Mouse (Mus musculus): Measurements from ENCODE around the gene Akap3. TPM values are rescaled to one million over a fixed set of nuclear protein-coding genes. Genes with fewer than 3 reads are reported as not detected.

The Akap3 gene
- not detected in 2 replicates for polyA plus RNA-seq (2012; rRNA removed)

GRCm38 (mm10) chr6:126852881-126853280 lies at the start of gene Akap3:
Akap3 (plus strand) TSS chr6:126853098.

GRCm38 (mm10) chr6:126848712-126849704 lies 3.9 kb upstream of the Akap3 start, which contains the start of gene Ndufa9:
Ndufa9 (minus strand) TSS chr6:126849136.

GRCm38 (mm10) chr6:126921111-126921881 lies 68.4 kb downstream of the Akap3 start, which contains the start of gene Dyrk4:
Dyrk4 (minus strand) TSS chr6:126921839.

Other genes with a start within 250 kb of the Akap3 start
- gene Kcna1, start 206.7 kb upstream of the Akap3 start, polyA plus RNA-seq (2012; rRNA removed), result 0.23 and 0.26 TPM in 2 replicates
- 0.41 and 0.43 TPM in 2 replicates for gene Kcna6, start 112.4 kb upstream of the Akap3 start, polyA plus RNA-seq (2012; rRNA removed)
- 71.7 and 81.8 TPM in 2 replicates for gene Ndufa9, start 4.0 kb upstream of the Akap3 start, polyA plus RNA-seq (2012; rRNA removed)
- not detected in 2 replicates for gene Dyrk4, start 68.7 kb downstream of the Akap3 start, polyA plus RNA-seq (2012; rRNA removed)
- 3.9 and 5.0 TPM in 2 replicates for gene Rad51ap1, start 86.5 kb downstream of the Akap3 start, polyA plus RNA-seq (2012; rRNA removed)
- gene D6Wsu163e, start 86.9 kb downstream of the Akap3 start, polyA plus RNA-seq (2012; rRNA removed), result 2.5 and 3.2 TPM in 2 replicates
- not detected in 2 replicates for gene Fgf6, start 162.5 kb downstream of the Akap3 start, polyA plus RNA-seq (2012; rRNA removed)
- gene Fgf23, start 219.8 kb downstream of the Akap3 start, polyA plus RNA-seq (2012; rRNA removed), result 0.16 and 0.32 TPM in 2 replicates

All from ovary, adult 2 months (tissue).